Mouse (Mus musculus) midbrain, postnatal 0 days (tissue): ENCODE data around the gene Apopt1. TPM values are rescaled to one million over a fixed set of nuclear protein-coding genes. Genes with fewer than 3 reads are reported as not detected.

Experiments used
- ATAC-seq: fragments of 200-750 bp; cut with Nextera tagmentation; 2 replicates; pipeline ENCODE4 v1.8.0; 2017; ENCODE audit warnings: moderate number of reproducible peaks, mild to moderate bottlenecking, moderate TSS enrichment, moderate library complexity; ENCODE audit not compliant: low FRiP score
- DNase-seq: peaks from one replicate; pipeline ENCODE4 v3.0.0-alpha.2; 2015; ENCODE audit warnings: low spot score
- H3K27ac ChIP-seq: fragments of 300-500 bp; sonication (generic); 2 replicates; pipeline ENCODE4 v1.5.1; 2014; ENCODE audit warnings: low read depth, mild to moderate bottlenecking, low read length, mixed read lengths
- H3K27me3 ChIP-seq: fragments of 300-500 bp; sonication (generic); 2 replicates; pipeline ENCODE4 v1.6.1; 2014; ENCODE audit warnings: low read length, control low read depth, mixed read lengths; ENCODE audit not compliant: insufficient read depth
- H3K36me3 ChIP-seq: fragments of 300-500 bp; sonication (generic); 2 replicates; pipeline ENCODE4 v1.6.1; 2014; ENCODE audit warnings: low read length, control low read depth, mixed read lengths; ENCODE audit not compliant: insufficient read depth
- H3K4me1 ChIP-seq: fragments of 300-500 bp; sonication (generic); 2 replicates; pipeline ENCODE4 v1.6.1; 2014; ENCODE audit warnings: mild to moderate bottlenecking, control low read depth, antibody characterized with exemption, low read length, mixed read lengths; ENCODE audit not compliant: insufficient read depth
- H3K4me2 ChIP-seq: fragments of 300-500 bp; sonication (generic); 2 replicates; pipeline ENCODE4 v1.6.1; 2014; ENCODE audit warnings: low read depth, mild to moderate bottlenecking, low read length, mixed read lengths; ENCODE audit not compliant: poor library complexity, severe bottlenecking
- H3K4me3 ChIP-seq: fragments of 300-500 bp; sonication (generic); 2 replicates; pipeline ENCODE4 v1.5.1; 2014; ENCODE audit warnings: low read depth, mild to moderate bottlenecking, low read length, moderate library complexity
- H3K9ac ChIP-seq: fragments of 300-500 bp; sonication (generic); replicated peaks from 2 replicates; pipeline ENCODE4 v1.6.1; 2014; ENCODE audit warnings: mild to moderate bottlenecking, low read length, moderate library complexity, mixed read lengths; ENCODE audit not compliant: poor library complexity, severe bottlenecking
- H3K9me3 ChIP-seq: fragments of 300-500 bp; sonication (generic); 2 replicates; pipeline ENCODE4 v1.6.1; 2016; ENCODE audit warnings: low read length, control low read depth
- CTCF ChIP-seq: IDR thresholded peaks from 2 replicates; pipeline ENCODE4 v1.5.1; 2016; ENCODE audit warnings: antibody characterized with exemption, mild to moderate bottlenecking
- WGBS: fragments of 180-500 bp; shearing (Covaris S2); extraction: QIAGEN DNeasy Blood & Tissue Kit; methylation state at CpG from one replicate; pipeline ENCODE4 v1.1.7; 2014; 5-methylcytosine and 5-hydroxymethylcytosine counted together
- polyA plus RNA-seq: library from polyadenylated mRNA; unstranded; fragments of >200 nt; fragmentation: Nextera tagmentation; extraction: Ambion mirVana; gene quantifications from 2 replicates; pipeline ENCODE4 v1.2.1, GENCODE M21; 2015
- total RNA-seq: library from RNA; depleted of rRNA; stranded (reverse); fragments of >200 nt; gene quantifications from 2 replicates; pipeline ENCODE4 v1.2.3, GENCODE M21; 2014

Gene Apopt1
- total and polyA plus RNA-seq, 2 experiments from 2014 or later: 17.9 to 63.1 TPM

- DNase-seq (no peak), ATAC-seq (no peak)
- Histone ChIP-seq H3K9me3 (no peaks in the 10 kb centered on the region), H3K4me3 (no peak overlapping the region), H3K9ac (no peak overlapping the region), H3K4me1 (no peaks in the 10 kb centered on the region), H3K4me2 (no peak overlapping the region), H3K36me3 (peaks cover 52% of the 10 kb centered on the region), H3K27ac (no peak overlapping the region), H3K27me3 (no peaks in the 10 kb centered on the region)
- TF ChIP-seq CTCF: no peak
- 84% methylated on average over 20 of the region's 22 CpGs for WGBS
These were observed 81.0 kb downstream of the Apopt1 start for GRCm38 (mm10) chr12:111794102-111794501.

GRCm38 (mm10) chr12:111794526-111795179, 81.6 kb downstream of the Apopt1 start:
- WGBS: 94% methylated on average over 18 of the region's 18 CpGs
- no peak for ATAC-seq
- no peak overlapping the region for H3K4me3 ChIP-seq

GRCm38 (mm10) chr12:111795180-111795895, 82.3 kb downstream of the Apopt1 start:
- DNase-seq: no peak
- no peak for TF ChIP-seq CTCF
- peaks cover 42% of the 10 kb centered on the region for H3K36me3 ChIP-seq
- no peak overlapping the region for H3K27ac ChIP-seq
- no peaks in the 10 kb centered on the region for H3K27me3 ChIP-seq
- no peak overlapping the region for H3K9ac ChIP-seq
- no peaks in the 10 kb centered on the region for H3K9me3 ChIP-seq
- H3K4me1 ChIP-seq: no peaks in the 10 kb centered on the region
- no peak for ATAC-seq
- no peak overlapping the region for H3K4me3 ChIP-seq
- H3K4me2 ChIP-seq: no peak overlapping the region
- 92% methylated on average over 28 of the region's 28 CpGs for WGBS

More at GRCm38 (mm10) chr12:111794526-111795179, 81.6 kb downstream of the Apopt1 start:
- Histone ChIP-seq H3K27me3 (no peaks in the 10 kb centered on the region), H3K36me3 (peaks cover 49% of the 10 kb centered on the region), H3K4me2 (no peak overlapping the region), H3K27ac (no peak overlapping the region), H3K4me1 (no peaks in the 10 kb centered on the region), H3K9ac (no peak overlapping the region), H3K9me3 (no peaks in the 10 kb centered on the region)
- DNase-seq: no peak
- no peak for TF ChIP-seq CTCF

GRCm38 (mm10) chr12:111797251-111797650, 84.2 kb downstream of the Apopt1 start:
- Histone ChIP-seq H3K27ac (no peak overlapping the region), H3K9me3 (no peaks in the 10 kb centered on the region), H3K9ac (no peak overlapping the region), H3K4me1 (no peaks in the 10 kb centered on the region), H3K36me3 (peaks cover 44% of the 10 kb centered on the region), H3K4me3 (no peak overlapping the region), H3K4me2 (no peak overlapping the region), H3K27me3 (no peaks in the 10 kb centered on the region)
- no peak for TF ChIP-seq CTCF
- ATAC-seq (no peak), DNase-seq (no peak)
- 84% methylated on average over 8 of the region's 8 CpGs for WGBS

GRCm38 (mm10) chr12:111798493-111798892, 85.4 kb downstream of the Apopt1 start:
- H3K9ac ChIP-seq: no peak overlapping the region
- H3K4me1 ChIP-seq: no peaks in the 10 kb centered on the region
- no peak overlapping the region for H3K27ac ChIP-seq
- H3K36me3 ChIP-seq: peaks cover 45% of the 10 kb centered on the region
- ATAC-seq (no peak), DNase-seq (no peak)
- WGBS: 95% methylated on average over 13 of the region's 13 CpGs
- no peak for TF ChIP-seq CTCF
- H3K4me2 ChIP-seq: no peak overlapping the region
- H3K4me3 ChIP-seq: no peak overlapping the region
- H3K27me3 ChIP-seq: no peaks in the 10 kb centered on the region
- H3K9me3 ChIP-seq: no peaks in the 10 kb centered on the region
